Mouse (Mus musculus): ENCODE measurements around the gene Lypd6. TPM values are rescaled to one million over a fixed set of nuclear protein-coding genes. Genes with fewer than 3 reads are reported as not detected.

Gene Lypd6
- total RNA-seq, 2 experiments from 2014 or later: 2.8 to 22.8 TPM

DNA sequence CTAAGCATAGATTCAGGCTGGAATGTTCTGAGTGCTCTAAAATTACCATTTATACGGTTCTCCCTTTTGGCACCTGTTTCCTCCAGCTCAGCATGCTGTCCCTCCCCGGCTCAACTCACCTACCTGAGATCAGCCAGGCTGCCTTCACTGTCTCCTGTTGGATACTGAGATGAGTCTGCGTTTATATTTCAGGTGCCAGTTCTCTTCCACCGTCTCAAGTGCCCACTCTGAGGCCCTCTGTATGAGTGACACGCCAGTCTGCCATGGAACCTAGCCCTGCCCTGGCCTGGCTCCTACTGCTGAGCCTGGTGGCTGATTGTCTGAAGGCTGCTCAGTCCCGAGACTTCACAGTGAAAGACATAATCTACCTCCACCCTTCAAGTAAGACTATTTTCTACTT, 99.0 kb downstream of the Lypd6 start:
- no peak for DNase-seq (ENCODE audit: low spot score in 2 of 2)

GRCm38 (mm10) chr2:50166082-50166481, 99.9 kb downstream of the Lypd6 start:
- DNase-seq (ENCODE audit: low spot score in 2 of 2): no peak

GRCm38 (mm10) chr2:50173730-50174528, 107.7 kb downstream of the Lypd6 start:
- no peak for DNase-seq (ENCODE audit: low spot score in 2 of 2)

- DNase-seq (ENCODE audit: low spot score in 2 of 2): no peak
Observed at GRCm38 (mm10) chr2:50175709-50176108, 109.5 kb downstream of the Lypd6 start.

DNA sequence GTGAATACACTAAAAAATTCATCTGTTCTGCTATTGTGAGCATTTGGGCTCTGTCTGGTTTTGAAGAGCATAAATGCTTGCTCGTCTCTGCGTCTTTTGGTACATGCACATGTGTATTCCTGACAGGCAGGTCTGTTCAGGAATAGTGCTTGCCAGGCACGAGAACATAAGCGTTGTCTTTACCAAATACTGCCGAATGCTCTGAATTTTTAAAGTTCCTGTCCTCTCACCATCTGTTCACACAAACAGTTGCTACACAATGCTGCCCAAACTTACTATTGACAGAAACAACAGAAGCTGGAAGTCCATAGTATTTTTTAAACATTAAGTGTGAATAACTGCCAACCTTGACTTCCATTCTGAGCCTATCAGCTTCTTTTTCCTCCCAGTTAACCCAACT, 112.9 kb downstream of the Lypd6 start:
- no peak for DNase-seq (ENCODE audit: low spot score in 2 of 2)

GRCm38 (mm10) chr2:50180423-50180822, 114.2 kb downstream of the Lypd6 start:
- no peak for DNase-seq (ENCODE audit: low spot score in 2 of 2)

GRCm38 (mm10) chr2:50181332-50181731, 115.1 kb downstream of the Lypd6 start:
- DNase-seq (ENCODE audit: low spot score in 2 of 2): no peak

DNA sequence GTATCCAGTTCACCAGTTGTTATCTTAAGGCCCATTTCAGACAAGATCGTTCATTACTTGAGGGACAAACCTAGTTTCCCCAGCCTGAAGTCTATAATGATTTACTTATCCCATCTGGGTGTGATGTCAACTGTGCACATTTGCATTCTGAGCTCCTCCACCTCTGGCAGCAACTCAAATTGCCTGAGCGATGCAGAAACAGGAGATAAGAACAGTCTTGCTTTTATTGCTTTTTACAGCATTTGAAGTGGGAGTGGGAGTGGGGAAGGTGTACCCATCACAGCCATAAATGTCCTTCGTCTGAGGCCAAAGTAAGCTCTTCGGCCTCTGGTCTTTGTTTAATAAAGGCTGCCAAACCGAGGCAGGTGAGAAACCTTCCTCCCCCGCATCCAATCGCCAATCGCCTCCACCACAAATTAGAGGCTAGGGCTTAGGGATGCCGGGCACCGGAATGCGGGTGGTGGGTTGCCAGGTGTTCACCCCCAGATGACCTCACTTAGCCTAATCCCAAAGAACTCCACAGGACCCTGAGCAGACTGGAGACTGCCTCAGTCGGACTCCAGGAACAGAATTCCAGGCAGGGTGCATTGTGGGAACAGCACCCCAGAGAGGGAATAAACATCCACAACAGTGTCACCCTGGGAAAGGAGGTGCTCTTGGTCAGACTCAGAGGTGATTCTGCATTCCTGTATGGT, 120.6 kb downstream of the Lypd6 start:
- no peak for DNase-seq (ENCODE audit: low spot score in 2 of 2)

DNA sequence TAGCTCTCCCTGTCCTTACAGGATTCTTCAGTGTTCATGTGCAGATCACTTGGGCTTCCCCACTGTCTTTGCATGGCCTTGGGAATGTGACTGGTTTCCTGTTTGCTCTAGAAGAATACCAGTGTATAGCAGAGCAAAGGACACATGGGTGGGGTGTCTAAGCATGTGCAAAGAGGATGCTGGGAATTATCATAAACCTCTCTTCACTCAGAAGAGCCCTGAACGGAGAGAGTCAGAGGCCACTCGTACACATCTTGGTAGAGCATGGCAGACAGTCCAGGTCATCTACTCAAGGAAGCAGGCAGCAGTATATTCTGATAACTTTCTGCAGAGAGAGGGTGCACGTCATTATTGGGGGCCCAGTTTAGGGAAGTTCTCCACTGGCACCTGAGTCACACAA, 122.6 kb downstream of the Lypd6 start:
- no peak for DNase-seq (ENCODE audit: low spot score in 2 of 2)

GRCm38 (mm10) chr2:50196681-50197080, 130.5 kb downstream of the Lypd6 start:
- no peak for DNase-seq (ENCODE audit: low spot score in 2 of 2)

GRCm38 (mm10) chr2:50197801-50198200, 131.6 kb downstream of the Lypd6 start:
- DNase-seq (ENCODE audit: low spot score in 2 of 2): no peak

DNA sequence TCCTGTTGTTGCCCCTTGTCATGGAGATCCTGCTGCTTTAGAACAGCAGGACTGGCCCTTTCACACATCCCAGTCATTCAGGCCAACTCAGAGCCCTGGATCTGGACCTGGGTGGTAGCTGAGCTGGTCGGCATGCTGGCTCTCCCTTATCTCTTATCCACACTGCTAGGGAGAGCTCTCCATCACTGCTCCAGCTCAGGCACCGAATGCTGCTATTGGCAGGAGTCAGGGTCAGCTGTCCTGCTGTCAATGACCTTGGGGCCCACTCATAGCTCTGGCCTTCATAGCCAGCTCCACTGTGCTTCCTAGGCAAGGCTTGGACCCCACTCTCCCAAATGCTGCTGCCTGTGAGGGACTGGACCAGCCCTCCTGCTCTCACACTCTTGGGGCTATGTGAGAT, 134.3 kb downstream of the Lypd6 start:
- peak in 1 of 2 experiments; percentile 8 for DNase-seq (ENCODE audit: low spot score in 2 of 2)

GRCm38 (mm10) chr2:50220574-50220973, 154.3 kb downstream of the Lypd6 start:
- DNase-seq (ENCODE audit: low spot score in 2 of 2): no peak

DNA sequence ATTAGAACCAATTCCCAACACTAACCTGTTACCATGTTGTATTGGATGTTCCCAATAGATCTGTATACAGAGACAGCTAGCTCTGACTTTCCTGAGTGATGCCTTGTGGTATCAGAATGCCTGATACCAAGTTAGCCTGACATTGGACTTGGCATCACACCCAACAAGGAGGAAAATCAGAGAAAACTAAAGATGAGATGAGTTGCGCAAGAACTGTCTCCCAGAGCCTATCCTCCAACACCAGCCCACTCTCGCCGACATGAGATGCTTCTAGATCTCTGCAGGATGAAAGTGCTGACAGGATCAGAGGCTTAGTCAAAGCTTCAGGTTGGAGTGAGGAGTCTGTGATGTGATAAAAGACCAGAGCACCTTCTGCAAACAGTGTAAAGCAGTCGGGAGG, 158.8 kb downstream of the Lypd6 start:
- DNase-seq (ENCODE audit: low spot score in 2 of 2): no peak

DNA sequence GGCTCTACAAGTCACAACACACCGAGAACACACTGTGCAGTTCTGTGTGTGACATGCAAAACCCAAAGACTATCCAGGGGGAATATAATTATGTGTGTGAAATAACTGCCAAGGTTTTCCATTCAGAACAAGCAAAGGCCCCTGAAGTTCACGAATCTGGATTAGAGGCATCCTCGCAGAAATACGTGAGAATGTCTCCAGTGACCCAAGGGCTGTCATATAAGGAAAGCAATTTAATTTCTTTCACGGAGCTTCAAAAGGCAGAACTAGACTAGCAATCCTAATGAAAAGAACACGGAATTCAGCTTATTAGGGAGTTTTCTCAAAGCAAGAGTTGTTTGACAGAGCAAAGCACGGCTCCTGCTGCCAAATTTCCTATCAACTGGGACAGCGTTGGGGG, 167.3 kb downstream of the Lypd6 start:
- DNase-seq (ENCODE audit: low spot score in 2 of 2): no peak

Other genes with a start within 250 kb of the Lypd6 start
- gene Mmadhc, start 230.4 kb downstream of the Lypd6 start, total RNA-seq (2021): 100 to 1,000 TPM in 1 of 2 experiments, 10 to 100 TPM in 1; 97.9 to 111 TPM